Mouse (Mus musculus) thymus, postnatal 0 days (tissue): ENCODE results near the gene Mbl2. TPM values are rescaled to one million over a fixed set of nuclear protein-coding genes. Genes with fewer than 3 reads are reported as not detected.
"Not testable (repeated sequence)": the region's sequence is repeated elsewhere in the genome, so short reads cannot be mapped to it uniquely, and the experiment has no call there.

Source experiments
- DNase-seq: peaks from one replicate; pipeline ENCODE4 v3.0.0-alpha.2; 2015; ENCODE audit warnings: low spot score
- polyA plus RNA-seq: library from polyadenylated mRNA; unstranded; fragments of >200 nt; fragmentation: Nextera tagmentation; extraction: Ambion mirVana; gene quantifications from 2 replicates; pipeline ENCODE4 v1.2.1, GENCODE M21; 2015

The Mbl2 gene
- polyA plus RNA-seq: 0.59 and 0.66 TPM in 2 replicates

GRCm38 (mm10) chr19:30232691-30233090 lies at the start of gene Mbl2:
Gene Mbl2 (plus strand): TSS chr19:30232942.
- DNase-seq: no peak

DNA sequence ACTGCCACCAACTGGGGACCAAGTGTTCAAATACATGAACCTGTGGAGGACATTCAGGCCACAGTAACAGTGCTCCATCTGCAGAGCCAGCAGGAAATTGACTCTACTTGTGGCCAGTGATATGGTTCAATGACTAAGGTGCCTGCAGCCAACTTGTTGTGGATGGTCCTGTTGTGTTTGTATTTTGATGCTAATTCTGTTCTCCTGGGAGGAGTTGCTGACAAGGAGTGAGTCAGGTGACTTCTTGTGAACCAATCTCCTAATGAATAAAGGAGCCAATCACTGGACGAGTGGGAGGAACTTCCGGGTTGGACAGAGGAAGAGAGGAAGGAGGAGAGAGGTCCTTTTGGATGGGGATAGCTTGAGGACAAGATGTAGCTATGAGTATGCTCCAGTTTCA lies 47.2 kb upstream of the Mbl2 start:
- no peak for DNase-seq

- DNase-seq: no peak
These were observed 45.5 kb upstream of the Mbl2 start for GRCm38 (mm10) chr19:30187232-30187631.

DNA sequence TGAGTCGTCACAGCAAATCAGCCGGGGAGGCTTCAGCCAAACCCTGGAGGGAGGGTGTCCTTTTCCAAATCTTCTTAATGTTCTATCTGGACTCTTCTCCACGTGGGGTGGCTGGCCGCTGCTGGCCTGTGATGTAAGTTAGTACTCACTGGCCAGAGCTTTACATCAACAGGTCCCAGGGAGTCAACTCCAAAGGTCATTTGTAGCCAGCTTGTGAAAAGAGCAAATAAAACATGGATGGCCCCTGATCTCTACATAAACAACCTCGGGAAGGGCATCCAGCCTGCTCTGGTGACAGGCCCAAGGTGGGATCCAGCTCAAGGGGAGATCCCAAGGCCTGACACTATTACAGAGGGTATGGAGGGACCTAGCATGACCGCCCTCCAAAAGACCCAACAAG lies 37.7 kb upstream of the Mbl2 start:
- no peak for DNase-seq

GRCm38 (mm10) chr19:30202177-30202576 lies 30.6 kb upstream of the Mbl2 start:
- DNase-seq: no peak

GRCm38 (mm10) chr19:30205159-30205816 lies 27.5 kb upstream of the Mbl2 start:
- peak; percentile 51 for DNase-seq

- no peak for DNase-seq
These were observed 26.9 kb upstream of the Mbl2 start for GRCm38 (mm10) chr19:30205874-30206273.

GRCm38 (mm10) chr19:30206981-30207380 lies 25.8 kb upstream of the Mbl2 start:
- DNase-seq: no peak

DNA sequence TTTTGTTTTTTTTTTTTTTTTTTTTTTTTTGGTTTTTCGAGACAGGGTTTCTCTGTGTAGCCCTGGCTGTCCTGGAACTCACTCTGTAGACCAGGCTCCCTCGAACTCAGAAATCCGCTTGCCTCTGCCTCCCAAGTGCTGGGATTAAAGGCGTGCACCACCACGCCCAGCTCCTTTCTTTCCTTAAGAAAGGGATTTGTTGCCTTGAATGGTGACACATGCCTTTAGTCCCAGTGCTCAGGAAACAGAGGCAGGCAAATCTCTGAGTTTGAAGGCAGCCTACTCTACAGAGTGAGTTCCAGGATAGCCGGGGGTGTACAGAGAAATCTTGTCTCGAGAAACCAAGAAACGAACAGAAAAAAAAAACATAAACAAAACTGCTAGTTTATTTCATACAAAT lies 23.7 kb upstream of the Mbl2 start:
- not testable (repeated sequence) for DNase-seq

DNA sequence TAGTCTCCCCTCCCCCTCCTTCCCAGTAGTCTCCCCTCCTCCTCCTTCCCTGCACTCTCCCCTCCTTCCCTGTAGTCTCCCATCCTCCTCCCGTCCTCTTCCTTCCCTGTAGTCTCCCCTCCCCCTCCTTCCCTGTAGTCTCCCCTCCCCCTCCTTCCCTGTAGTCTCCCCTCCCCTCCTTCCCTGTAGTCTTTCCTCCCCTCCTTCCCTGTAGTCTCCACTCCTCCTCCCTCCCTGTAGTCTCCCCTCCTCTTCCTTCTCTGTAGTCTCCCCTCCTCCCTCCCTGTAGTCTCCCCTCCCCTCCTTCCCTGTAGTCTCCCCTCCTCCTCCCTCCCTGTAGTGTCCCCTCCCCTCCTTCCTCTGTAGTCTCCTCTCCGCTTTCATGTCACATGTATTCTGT lies 18.7 kb upstream of the Mbl2 start:
- DNase-seq: no peak

- not testable (repeated sequence) for DNase-seq
These were observed 17.0 kb upstream of the Mbl2 start for GRCm38 (mm10) chr19:30215736-30216135.

DNA sequence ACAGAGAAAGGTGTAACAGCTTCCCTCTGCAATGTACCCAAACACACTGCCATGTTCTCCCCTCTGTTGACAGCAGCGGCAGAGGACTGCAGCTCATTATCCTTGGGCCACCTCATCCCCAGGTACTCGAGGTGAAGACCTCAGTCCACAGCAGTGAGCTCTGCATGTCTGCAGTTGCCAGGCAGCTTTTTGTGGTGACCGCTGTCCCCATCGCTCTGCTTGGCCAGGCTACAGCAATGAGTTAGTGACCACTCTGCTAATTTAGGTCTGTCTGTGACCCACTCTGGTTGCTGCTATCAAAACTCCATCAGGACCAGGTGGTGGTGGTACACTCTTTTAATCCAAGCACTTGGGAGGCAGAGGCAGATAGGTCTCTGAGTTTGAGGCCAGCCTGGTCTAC lies 16.6 kb upstream of the Mbl2 start:
- DNase-seq: no peak

DNA sequence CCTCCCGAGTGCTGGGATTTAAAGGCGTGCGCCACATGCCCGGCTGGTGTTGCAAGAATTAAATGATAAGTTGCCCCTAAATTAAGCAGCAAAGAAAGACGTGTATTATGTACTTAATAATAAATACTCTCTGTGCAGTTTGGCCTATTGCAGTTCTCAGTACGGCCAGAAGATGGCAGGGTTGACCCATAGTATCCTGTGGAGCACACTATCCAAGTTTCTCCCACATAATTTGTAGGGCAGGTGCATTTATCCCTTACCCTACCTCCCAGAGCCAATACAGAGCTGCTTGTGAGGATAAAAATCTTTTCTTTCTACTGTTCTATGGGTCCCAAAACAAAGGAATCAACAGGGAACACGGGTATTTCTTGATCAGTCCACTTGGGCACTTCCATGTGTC lies 15.4 kb upstream of the Mbl2 start:
- DNase-seq: no peak

GRCm38 (mm10) chr19:30222593-30222992 lies 10.1 kb upstream of the Mbl2 start:
- not testable (repeated sequence) for DNase-seq

- no peak for DNase-seq
These were observed 3.3 kb upstream of the Mbl2 start for GRCm38 (mm10) chr19:30229477-30229876.

DNA sequence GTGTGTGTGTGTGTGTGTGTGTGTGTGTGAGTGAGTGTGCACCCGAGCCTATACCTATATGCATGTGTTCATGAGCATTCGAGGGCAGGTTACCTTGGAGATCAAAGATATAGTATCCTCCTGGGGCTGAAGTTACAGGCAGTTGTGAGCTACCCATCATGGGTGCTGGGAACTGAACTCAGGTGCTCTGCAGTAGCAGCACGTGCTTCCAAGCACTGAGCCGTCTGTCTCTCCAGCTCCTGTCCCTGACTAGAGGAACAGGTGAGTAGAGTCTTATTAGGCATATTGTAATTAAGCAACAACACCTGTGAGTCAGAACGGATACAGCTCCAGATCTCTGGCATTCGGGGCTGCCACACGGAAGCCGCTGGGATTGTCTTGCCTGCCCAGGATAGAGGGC lies 1.7 kb downstream of the Mbl2 start:
- no peak for DNase-seq

DNA sequence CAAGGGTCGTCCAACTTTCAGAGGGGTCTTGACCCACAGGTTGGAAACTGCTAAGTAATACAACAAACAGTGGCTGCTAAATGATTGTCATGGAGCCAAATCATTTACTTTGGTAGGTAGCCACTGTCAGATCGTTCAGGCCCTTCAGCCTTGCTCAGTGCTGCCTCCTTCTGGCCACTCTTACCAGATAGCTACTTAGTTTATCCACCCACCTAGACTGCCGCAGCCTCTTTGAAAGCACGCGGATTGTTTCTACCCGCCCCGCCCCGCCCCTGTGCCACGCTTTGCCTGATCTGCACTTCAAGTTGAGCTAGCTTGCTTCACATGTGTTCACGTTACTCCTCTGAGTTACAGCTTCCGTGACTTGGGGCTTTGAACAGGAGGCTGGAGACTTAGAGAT lies 14.6 kb downstream of the Mbl2 start:
- peak; percentile 33 for DNase-seq

DNA sequence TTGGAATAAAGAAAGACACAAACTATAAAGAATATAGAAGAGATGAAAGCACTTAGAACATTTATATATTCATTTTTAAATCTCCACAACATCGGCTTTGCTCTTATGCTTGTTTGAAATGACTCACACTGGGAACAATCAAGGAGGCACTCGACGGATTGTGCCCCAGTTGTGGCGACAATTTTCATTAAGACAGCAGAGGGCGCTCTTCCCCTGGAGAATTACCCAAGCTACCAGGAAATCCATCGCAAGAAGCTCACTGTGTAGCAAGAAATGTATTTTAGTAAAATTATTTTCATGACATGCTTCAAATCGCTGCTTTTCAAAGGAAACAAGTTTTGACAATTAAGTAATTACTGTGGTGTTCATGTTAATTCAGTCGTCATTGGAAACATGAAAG lies 16.1 kb downstream of the Mbl2 start:
- DNase-seq: peak; percentile 40

DNA sequence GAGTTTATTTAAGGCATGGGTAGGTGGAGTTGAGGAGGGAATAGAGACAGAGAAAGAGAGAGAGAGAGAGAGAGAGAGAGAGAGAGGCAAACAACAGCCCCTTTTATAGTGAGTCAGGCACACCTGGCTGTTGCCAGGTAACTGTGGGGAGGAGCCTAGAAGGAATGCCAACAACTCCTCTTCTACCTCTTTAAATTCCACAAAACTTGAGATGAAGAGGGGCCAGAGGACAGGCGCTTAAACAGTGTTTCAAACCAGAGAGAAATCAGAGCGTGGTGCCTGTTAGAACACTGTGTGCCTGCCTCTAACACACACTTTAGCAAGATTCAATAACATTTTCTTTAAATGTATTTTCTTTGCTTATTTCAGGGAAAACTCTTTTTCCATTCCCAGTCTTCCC lies 19.5 kb downstream of the Mbl2 start:
- DNase-seq: no peak

DNA sequence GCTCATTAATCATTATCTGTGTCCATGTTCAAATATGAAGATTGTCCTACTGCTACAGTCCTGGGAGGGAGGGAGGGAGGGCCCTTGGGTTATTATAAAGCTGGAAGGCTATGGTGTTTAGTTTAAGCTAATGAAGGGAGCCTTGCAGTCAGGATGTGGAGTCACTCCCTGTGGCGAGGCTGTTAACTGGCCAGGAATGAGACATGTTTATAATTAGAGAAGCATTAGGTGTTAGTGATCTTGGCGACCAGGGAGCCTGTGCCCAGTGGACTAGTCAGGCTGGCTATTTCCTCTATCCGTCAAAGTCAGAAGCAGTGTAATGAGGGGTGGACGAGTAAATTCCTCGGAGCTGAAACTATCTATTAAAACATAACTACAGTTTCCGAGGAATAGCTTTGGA lies 23.6 kb downstream of the Mbl2 start:
- no peak for DNase-seq

GRCm38 (mm10) chr19:30281125-30281524 lies 48.4 kb downstream of the Mbl2 start:
- no peak for DNase-seq

- no peak for DNase-seq
These were observed 55.3 kb downstream of the Mbl2 start for GRCm38 (mm10) chr19:30287899-30288490.
